Mouse (Mus musculus): ENCODE data around the gene Trappc3l. TPM values are rescaled to one million over a fixed set of nuclear protein-coding genes. Genes with fewer than 3 reads are reported as not detected.

Trappc3l gene
- polyA plus RNA-seq, 1 experiment from 2014 or later, result not detected

- no peaks in the 10 kb centered on the region for H3K36me3 ChIP-seq (ENCODE audit: control insufficient read depth, insufficient read depth)
- H3K4me1 ChIP-seq (replicated peaks; ENCODE audit: control insufficient read depth, insufficient read depth, low read length), result peaks cover 10% of the 10 kb centered on the region
- no peak overlapping the region for H3K4me2 ChIP-seq (ENCODE audit: low read length)
- 19% methylated on average over 5 of the region's 5 CpGs for WGBS
- no peak overlapping the region for H3K4me3 ChIP-seq (replicated peaks; ENCODE audit: low read length)
- no peak overlapping the region for H3K27ac ChIP-seq (ENCODE audit: low read length)
- peak; percentile 92 for ATAC-seq
- no peaks in the 10 kb centered on the region for H3K9me3 ChIP-seq (ENCODE audit: control insufficient read depth, low read length)
- H3K27me3 ChIP-seq (replicated peaks; ENCODE audit: control insufficient read depth, insufficient read depth, low read length), result no peaks in the 10 kb centered on the region
- H3K9ac ChIP-seq (replicated peaks; ENCODE audit: low read depth, low read length), result no peak overlapping the region
Measured at GRCm38 (mm10) chr10:34036587-34036986, 810 bp upstream of the Trappc3l start.

GRCm38 (mm10) chr10:34044210-34044609, 6.8 kb downstream of the Trappc3l start, which contains the start of gene Calhm4:
Calhm4 (minus strand) TSS chr10:34044310.
- Histone ChIP-seq H3K27ac (ENCODE audit: low read length) (no peak within 1 kb of the TSS), H3K9me3 (ENCODE audit: control insufficient read depth, low read length) (no peaks in the 10 kb centered on the region), H3K9ac (replicated peaks; ENCODE audit: low read depth, low read length) (no peak within 1 kb of the TSS), H3K4me3 (replicated peaks; ENCODE audit: low read length) (no peak within 1 kb of the TSS), H3K36me3 (ENCODE audit: control insufficient read depth, insufficient read depth) (no peaks in the 10 kb centered on the region), H3K4me1 (replicated peaks; ENCODE audit: control insufficient read depth, insufficient read depth, low read length) (no peaks in the 10 kb centered on the region), H3K27me3 (replicated peaks; ENCODE audit: control insufficient read depth, insufficient read depth, low read length) (no peaks in the 10 kb centered on the region), H3K4me2 (ENCODE audit: low read length) (no peak within 1 kb of the TSS)
- 85% methylated on average over 5 of the region's 5 CpGs for WGBS
- ATAC-seq, result no peak

- Histone ChIP-seq H3K9ac (replicated peaks; ENCODE audit: low read depth, low read length) (no peak overlapping the region), H3K4me2 (ENCODE audit: low read length) (no peak overlapping the region), H3K27ac (ENCODE audit: low read length) (no peak overlapping the region), H3K4me3 (replicated peaks; ENCODE audit: low read length) (no peak overlapping the region), H3K27me3 (replicated peaks; ENCODE audit: control insufficient read depth, insufficient read depth, low read length) (no peaks in the 10 kb centered on the region), H3K9me3 (ENCODE audit: control insufficient read depth, low read length) (no peaks in the 10 kb centered on the region), H3K4me1 (replicated peaks; ENCODE audit: control insufficient read depth, insufficient read depth, low read length) (no peaks in the 10 kb centered on the region), H3K36me3 (ENCODE audit: control insufficient read depth, insufficient read depth) (no peaks in the 10 kb centered on the region)
- WGBS, result 96% methylated on average over 2 of the region's 2 CpGs
- ATAC-seq, result no peak
Measured at GRCm38 (mm10) chr10:34053987-34054386, 16.6 kb downstream of the Trappc3l start.

GRCm38 (mm10) chr10:34066591-34066990, 29.2 kb downstream of the Trappc3l start:
- Histone ChIP-seq H3K4me1 (replicated peaks; ENCODE audit: control insufficient read depth, insufficient read depth, low read length) (no peaks in the 10 kb centered on the region), H3K4me3 (replicated peaks; ENCODE audit: low read length) (no peak overlapping the region), H3K9ac (replicated peaks; ENCODE audit: low read depth, low read length) (no peak overlapping the region), H3K27ac (ENCODE audit: low read length) (no peak overlapping the region), H3K4me2 (ENCODE audit: low read length) (no peak overlapping the region), H3K27me3 (replicated peaks; ENCODE audit: control insufficient read depth, insufficient read depth, low read length) (no peaks in the 10 kb centered on the region), H3K36me3 (ENCODE audit: control insufficient read depth, insufficient read depth) (no peaks in the 10 kb centered on the region), H3K9me3 (ENCODE audit: control insufficient read depth, low read length) (no peaks in the 10 kb centered on the region)
- WGBS, result 45% methylated on average over 3 of the region's 3 CpGs
- ATAC-seq, result no peak

GRCm38 (mm10) chr10:34069606-34070005, 32.2 kb downstream of the Trappc3l start:
- ATAC-seq, result no peak
- WGBS, result 81% methylated on average over 1 of the region's 1 CpGs
- no peaks in the 10 kb centered on the region for H3K4me1 ChIP-seq (replicated peaks; ENCODE audit: control insufficient read depth, insufficient read depth, low read length)

GRCm38 (mm10) chr10:34070999-34071492, 33.6 kb downstream of the Trappc3l start:
- no peaks in the 10 kb centered on the region for H3K36me3 ChIP-seq (ENCODE audit: control insufficient read depth, insufficient read depth)
- H3K4me1 ChIP-seq (replicated peaks; ENCODE audit: control insufficient read depth, insufficient read depth, low read length), result no peaks in the 10 kb centered on the region
- no peak overlapping the region for H3K4me2 ChIP-seq (ENCODE audit: low read length)

More at GRCm38 (mm10) chr10:34069606-34070005, 32.2 kb downstream of the Trappc3l start:
- Histone ChIP-seq H3K9ac (replicated peaks; ENCODE audit: low read depth, low read length) (no peak overlapping the region), H3K36me3 (ENCODE audit: control insufficient read depth, insufficient read depth) (no peaks in the 10 kb centered on the region), H3K27ac (ENCODE audit: low read length) (no peak overlapping the region), H3K9me3 (ENCODE audit: control insufficient read depth, low read length) (no peaks in the 10 kb centered on the region), H3K27me3 (replicated peaks; ENCODE audit: control insufficient read depth, insufficient read depth, low read length) (no peaks in the 10 kb centered on the region), H3K4me2 (ENCODE audit: low read length) (no peak overlapping the region), H3K4me3 (replicated peaks; ENCODE audit: low read length) (no peak overlapping the region)

GRCm38 (mm10) chr10:34071650-34072049, 34.3 kb downstream of the Trappc3l start:
- Histone ChIP-seq H3K27me3 (replicated peaks; ENCODE audit: control insufficient read depth, insufficient read depth, low read length) (no peaks in the 10 kb centered on the region), H3K36me3 (ENCODE audit: control insufficient read depth, insufficient read depth) (no peaks in the 10 kb centered on the region), H3K9ac (replicated peaks; ENCODE audit: low read depth, low read length) (no peak overlapping the region), H3K4me1 (replicated peaks; ENCODE audit: control insufficient read depth, insufficient read depth, low read length) (no peaks in the 10 kb centered on the region), H3K4me3 (replicated peaks; ENCODE audit: low read length) (no peak overlapping the region), H3K27ac (ENCODE audit: low read length) (no peak overlapping the region), H3K4me2 (ENCODE audit: low read length) (no peak overlapping the region), H3K9me3 (ENCODE audit: control insufficient read depth, low read length) (no peaks in the 10 kb centered on the region)
- 44% methylated on average over 2 of the region's 2 CpGs for WGBS
- no peak for ATAC-seq

More at GRCm38 (mm10) chr10:34070999-34071492, 33.6 kb downstream of the Trappc3l start:
- ATAC-seq, result peak; percentile 36; the same call in 1 of the 2 replicates
- Histone ChIP-seq H3K9me3 (ENCODE audit: control insufficient read depth, low read length) (no peaks in the 10 kb centered on the region), H3K9ac (replicated peaks; ENCODE audit: low read depth, low read length) (no peak overlapping the region), H3K4me3 (replicated peaks; ENCODE audit: low read length) (no peak overlapping the region), H3K27ac (ENCODE audit: low read length) (no peak overlapping the region), H3K27me3 (replicated peaks; ENCODE audit: control insufficient read depth, insufficient read depth, low read length) (no peaks in the 10 kb centered on the region)
- 13% methylated on average over 5 of the region's 5 CpGs for WGBS

- H3K9ac ChIP-seq (replicated peaks; ENCODE audit: low read depth, low read length), result no peak overlapping the region
- H3K27me3 ChIP-seq (replicated peaks; ENCODE audit: control insufficient read depth, insufficient read depth, low read length), result no peaks in the 10 kb centered on the region
- ATAC-seq, result no peak
- no peak overlapping the region for H3K4me2 ChIP-seq (ENCODE audit: low read length)
- H3K9me3 ChIP-seq (ENCODE audit: control insufficient read depth, low read length), result no peaks in the 10 kb centered on the region
- H3K27ac ChIP-seq (ENCODE audit: low read length), result no peak overlapping the region
- 86% methylated on average over 5 of the region's 5 CpGs for WGBS
- no peak overlapping the region for H3K4me3 ChIP-seq (replicated peaks; ENCODE audit: low read length)
- H3K36me3 ChIP-seq (ENCODE audit: control insufficient read depth, insufficient read depth), result no peaks in the 10 kb centered on the region
- H3K4me1 ChIP-seq (replicated peaks; ENCODE audit: control insufficient read depth, insufficient read depth, low read length), result no peaks in the 10 kb centered on the region
Measured at GRCm38 (mm10) chr10:34074522-34075200, 37.3 kb downstream of the Trappc3l start.

GRCm38 (mm10) chr10:34086514-34086913, 49.1 kb downstream of the Trappc3l start:
- no peaks in the 10 kb centered on the region for H3K9me3 ChIP-seq (ENCODE audit: control insufficient read depth, low read length)
- no peak overlapping the region for H3K9ac ChIP-seq (replicated peaks; ENCODE audit: low read depth, low read length)
- H3K4me1 ChIP-seq (replicated peaks; ENCODE audit: control insufficient read depth, insufficient read depth, low read length), result no peaks in the 10 kb centered on the region
- no peak for ATAC-seq
- no peaks in the 10 kb centered on the region for H3K36me3 ChIP-seq (ENCODE audit: control insufficient read depth, insufficient read depth)
- no peaks in the 10 kb centered on the region for H3K27me3 ChIP-seq (replicated peaks; ENCODE audit: control insufficient read depth, insufficient read depth, low read length)
- no peak overlapping the region for H3K4me2 ChIP-seq (ENCODE audit: low read length)
- no peak overlapping the region for H3K4me3 ChIP-seq (replicated peaks; ENCODE audit: low read length)
- H3K27ac ChIP-seq (ENCODE audit: low read length), result no peak overlapping the region
- WGBS, result 85% methylated on average over 1 of the region's 1 CpGs
